Mouse (Mus musculus) forebrain, embryonic 10.5 days (tissue): ENCODE results near the gene Npas2. TPM values are rescaled to one million over a fixed set of nuclear protein-coding genes. Genes with fewer than 3 reads are reported as not detected.

Experiments
- DNase-seq: peaks from one replicate; pipeline ENCODE4 v3.0.0-alpha.2; 2017; ENCODE audit warnings: low spot score; ENCODE audit errors: extremely low spot score
- H3K27ac ChIP-seq: fragments of 300-500 bp; sonication (generic); 2 replicates; pipeline ENCODE4 v1.5.1; 2016; ENCODE audit warnings: mild to moderate bottlenecking
- H3K27me3 ChIP-seq: fragments of 300-500 bp; sonication (generic); 2 replicates; pipeline ENCODE4 v1.6.1; 2016; ENCODE audit warnings: mild to moderate bottlenecking; ENCODE audit not compliant: poor library complexity, severe bottlenecking
- H3K36me3 ChIP-seq: fragments of 300-500 bp; sonication (generic); replicated peaks from 2 replicates; pipeline ENCODE4 v1.6.1; 2016; ENCODE audit warnings: mild to moderate bottlenecking, moderate library complexity
- H3K4me1 ChIP-seq: fragments of 300-500 bp; sonication (generic); 2 replicates; pipeline ENCODE4 v1.6.1; 2016
- H3K4me3 ChIP-seq: fragments of 300-500 bp; sonication (generic); 2 replicates; pipeline ENCODE4 v1.5.1; 2016; ENCODE audit warnings: mild to moderate bottlenecking, moderate library complexity
- H3K9me3 ChIP-seq: fragments of 300-500 bp; sonication (generic); 2 replicates; pipeline ENCODE4 v1.6.1; 2016; ENCODE audit warnings: mild to moderate bottlenecking, moderate library complexity
- WGBS: fragments of 180-500 bp; shearing (Covaris S2); methylation state at CpG from one replicate; pipeline ENCODE4 v1.1.7; 2016; 5-methylcytosine and 5-hydroxymethylcytosine counted together
- polyA plus RNA-seq: library from polyadenylated mRNA; unstranded; fragments of >200 nt; fragmentation: Nextera tagmentation; extraction: Ambion mirVana; gene quantifications from 2 replicates; pipeline ENCODE4 v1.2.1, GENCODE M21; 2016

Npas2 gene
- polyA plus RNA-seq, 1 experiment from 2014 or later, result not detected

- DNase-seq, result no peak
- no peaks in the 10 kb centered on the region for H3K27me3 ChIP-seq
- peaks cover 20% of the 10 kb centered on the region for H3K36me3 ChIP-seq
- no peak overlapping the region for H3K27ac ChIP-seq
- no peaks in the 10 kb centered on the region for H3K4me1 ChIP-seq
- no peak overlapping the region for H3K4me3 ChIP-seq
- H3K9me3 ChIP-seq, result no peaks in the 10 kb centered on the region
- 86% methylated on average over 9 of the region's 9 CpGs for WGBS
Measured at GRCm38 (mm10) chr1:39381017-39381416, 187.5 kb downstream of the Npas2 start.

- H3K4me1 ChIP-seq, result no peaks in the 10 kb centered on the region
- no peaks in the 10 kb centered on the region for H3K27me3 ChIP-seq
- DNase-seq, result no peak
- H3K36me3 ChIP-seq, result no peaks in the 10 kb centered on the region; the same call in 1 of the 2 replicates
- H3K9me3 ChIP-seq, result no peaks in the 10 kb centered on the region
- WGBS, result 84% methylated on average over 9 of the region's 9 CpGs
- no peak overlapping the region for H3K27ac ChIP-seq
- no peak overlapping the region for H3K4me3 ChIP-seq
Measured at GRCm38 (mm10) chr1:39384914-39385313, 191.4 kb downstream of the Npas2 start.

- Histone ChIP-seq H3K4me3 (no peak overlapping the region), H3K9me3 (no peaks in the 10 kb centered on the region), H3K4me1 (peaks cover 5% of the 10 kb centered on the region), H3K27me3 (peaks cover 7% of the 10 kb centered on the region; the same call in 1 of the 2 replicates), H3K27ac (no peak overlapping the region), H3K36me3 (no peaks in the 10 kb centered on the region; the same call in 1 of the 2 replicates)
- no peak for DNase-seq
- 91% methylated on average over 3 of the region's 3 CpGs for WGBS
Measured at GRCm38 (mm10) chr1:39386456-39386855, 192.9 kb downstream of the Npas2 start.

- 81% methylated on average over 4 of the region's 4 CpGs for WGBS
- no peak for DNase-seq
- Histone ChIP-seq H3K4me3 (no peak overlapping the region), H3K4me1 (peaks cover 5% of the 10 kb centered on the region), H3K27ac (no peak overlapping the region), H3K9me3 (no peaks in the 10 kb centered on the region), H3K27me3 (peaks cover 12% of the 10 kb centered on the region; the same call in 1 of the 2 replicates), H3K36me3 (no peaks in the 10 kb centered on the region; the same call in 1 of the 2 replicates)
Measured at GRCm38 (mm10) chr1:39387497-39387896, 194.0 kb downstream of the Npas2 start.

- Histone ChIP-seq H3K27ac (no peak overlapping the region), H3K4me1 (peaks cover 5% of the 10 kb centered on the region), H3K27me3 (peaks cover 12% of the 10 kb centered on the region; the same call in 1 of the 2 replicates), H3K36me3 (no peaks in the 10 kb centered on the region; the same call in 1 of the 2 replicates), H3K9me3 (no peaks in the 10 kb centered on the region), H3K4me3 (no peak overlapping the region)
- DNase-seq, result no peak
- 81% methylated on average over 2 of the region's 2 CpGs for WGBS
Measured at GRCm38 (mm10) chr1:39388163-39388562, 194.6 kb downstream of the Npas2 start.

GRCm38 (mm10) chr1:39389338-39389737 is 195.8 kb downstream of the Npas2 start:
- peaks cover 5% of the 10 kb centered on the region for H3K4me1 ChIP-seq
- H3K27ac ChIP-seq, result no peak overlapping the region
- H3K9me3 ChIP-seq, result no peaks in the 10 kb centered on the region
- WGBS, result 95% methylated on average over 11 of the region's 11 CpGs
- DNase-seq, result no peak
- no peak overlapping the region for H3K4me3 ChIP-seq
- H3K36me3 ChIP-seq, result no peaks in the 10 kb centered on the region; the same call in 1 of the 2 replicates
- peaks cover 12% of the 10 kb centered on the region; the same call in 1 of the 2 replicates for H3K27me3 ChIP-seq

GRCm38 (mm10) chr1:39391652-39392051 is 198.1 kb downstream of the Npas2 start:
- Histone ChIP-seq H3K36me3 (no peaks in the 10 kb centered on the region; the same call in 1 of the 2 replicates), H3K4me3 (no peak overlapping the region), H3K27ac (no peak overlapping the region), H3K27me3 (peaks cover 12% of the 10 kb centered on the region; the same call in 1 of the 2 replicates), H3K4me1 (peaks cover 5% of the 10 kb centered on the region), H3K9me3 (no peaks in the 10 kb centered on the region)
- DNase-seq, result no peak
- WGBS, result 88% methylated on average over 6 of the region's 6 CpGs

- 57% methylated on average over 3 of the region's 3 CpGs for WGBS
- H3K36me3 ChIP-seq, result peaks cover 5% of the 10 kb centered on the region
- peak; percentile 70 for DNase-seq
- H3K4me3 ChIP-seq, result no peak overlapping the region
- H3K27me3 ChIP-seq, result peaks cover 12% of the 10 kb centered on the region; the same call in 1 of the 2 replicates
- H3K27ac ChIP-seq, result no peak overlapping the region
- H3K4me1 ChIP-seq, result peaks cover 5% of the 10 kb centered on the region
- H3K9me3 ChIP-seq, result peaks cover 2% of the 10 kb centered on the region; the same call in 1 of the 2 replicates
Measured at GRCm38 (mm10) chr1:39392189-39392588, 198.7 kb downstream of the Npas2 start.

GRCm38 (mm10) chr1:39393217-39393867 is 199.8 kb downstream of the Npas2 start:
- Histone ChIP-seq H3K4me3 (no peak overlapping the region), H3K36me3 (peaks cover 11% of the 10 kb centered on the region), H3K9me3 (peaks cover 4% of the 10 kb centered on the region; the same call in 1 of the 2 replicates), H3K4me1 (peaks cover 5% of the 10 kb centered on the region), H3K27ac (no peak overlapping the region), H3K27me3 (peaks cover 12% of the 10 kb centered on the region; the same call in 1 of the 2 replicates)
- no peak for DNase-seq
- WGBS, result 89% methylated on average over 8 of the region's 8 CpGs

GRCm38 (mm10) chr1:39394096-39394495 is 200.6 kb downstream of the Npas2 start:
- H3K4me3 ChIP-seq, result no peak overlapping the region
- WGBS, result 80% methylated on average over 10 of the region's 10 CpGs
- DNase-seq, result no peak
- peaks cover 4% of the 10 kb centered on the region; the same call in 1 of the 2 replicates for H3K9me3 ChIP-seq
- peaks cover 5% of the 10 kb centered on the region for H3K4me1 ChIP-seq
- peaks cover 12% of the 10 kb centered on the region; the same call in 1 of the 2 replicates for H3K27me3 ChIP-seq
- no peak overlapping the region for H3K27ac ChIP-seq
- peaks cover 11% of the 10 kb centered on the region for H3K36me3 ChIP-seq

GRCm38 (mm10) chr1:39394650-39395049 is 201.1 kb downstream of the Npas2 start:
- DNase-seq, result no peak
- Histone ChIP-seq H3K27ac (no peak overlapping the region), H3K36me3 (peaks cover 11% of the 10 kb centered on the region), H3K4me1 (peaks cover 5% of the 10 kb centered on the region), H3K4me3 (no peak overlapping the region), H3K9me3 (peaks cover 4% of the 10 kb centered on the region; the same call in 1 of the 2 replicates), H3K27me3 (peaks cover 12% of the 10 kb centered on the region; the same call in 1 of the 2 replicates)
- WGBS, result 93% methylated on average over 3 of the region's 3 CpGs

GRCm38 (mm10) chr1:39396347-39396746 is 202.8 kb downstream of the Npas2 start:
- Histone ChIP-seq H3K27me3 (peaks cover 6% of the 10 kb centered on the region; the same call in 1 of the 2 replicates), H3K4me3 (no peak overlapping the region), H3K4me1 (no peaks in the 10 kb centered on the region), H3K36me3 (peaks cover 11% of the 10 kb centered on the region), H3K27ac (no peak overlapping the region), H3K9me3 (peaks cover 4% of the 10 kb centered on the region; the same call in 1 of the 2 replicates)
- 83% methylated on average over 4 of the region's 4 CpGs for WGBS
- DNase-seq, result no peak

- no peak for DNase-seq
- H3K4me1 ChIP-seq, result no peaks in the 10 kb centered on the region
- no peak overlapping the region for H3K27ac ChIP-seq
- WGBS, result 93% methylated on average over 6 of the region's 6 CpGs
- H3K4me3 ChIP-seq, result no peak overlapping the region
- peaks cover 11% of the 10 kb centered on the region for H3K36me3 ChIP-seq
- peaks cover 4% of the 10 kb centered on the region; the same call in 1 of the 2 replicates for H3K9me3 ChIP-seq
- H3K27me3 ChIP-seq, result no peaks in the 10 kb centered on the region
Measured at GRCm38 (mm10) chr1:39398284-39398683, 204.8 kb downstream of the Npas2 start.
